Mouse (Mus musculus): ENCODE measurements around the gene Elk4. TPM values are rescaled to one million over a fixed set of nuclear protein-coding genes. Genes with fewer than 3 reads are reported as not detected.

The Elk4 gene
- polyA plus RNA-seq, 1 experiment from 2014 or later: 28.6 TPM

GRCm38 (mm10) chr1:132006721-132007120, 686 bp upstream of the Elk4 start:
- H3K4me1 ChIP-seq: peaks cover 33% of the 10 kb centered on the region
- H3K4me2 ChIP-seq: peak overlapping the region; percentile 60
- 16% methylated on average over 5 of the region's 5 CpGs for WGBS
- no peaks in the 10 kb centered on the region for H3K9me3 ChIP-seq
- H3K27ac ChIP-seq: peak overlapping the region; percentile 100
- peak overlapping the region; percentile 94; the same call in 1 of the 2 replicates for H3K9ac ChIP-seq
- no peaks in the 10 kb centered on the region for H3K27me3 ChIP-seq
- H3K4me3 ChIP-seq: peak overlapping the region; percentile 85
- H3K36me3 ChIP-seq: no peaks in the 10 kb centered on the region
- no peak for ATAC-seq (ENCODE audit: borderline replicate concordance, extremely low read depth, low FRiP score, low TSS enrichment)

- Histone ChIP-seq H3K4me3 (peak overlapping the region; percentile 85), H3K4me1 (peaks cover 36% of the 10 kb centered on the region)
Observed at GRCm38 (mm10) chr1:132007828-132008827, 721 bp downstream of the Elk4 start.

GRCm38 (mm10) chr1:132008881-132009644, 1.7 kb downstream of the Elk4 start:
- H3K27me3 ChIP-seq: no peaks in the 10 kb centered on the region
- H3K9me3 ChIP-seq: no peaks in the 10 kb centered on the region
- H3K27ac ChIP-seq: 0 out of 2 replicates have a peak overlapping the region, but pooled peaks have one; percentile 100
- H3K9ac ChIP-seq: peak overlapping the region; percentile 94
- H3K4me1 ChIP-seq: peaks cover 36% of the 10 kb centered on the region
- no peak for ATAC-seq (ENCODE audit: borderline replicate concordance, extremely low read depth, low FRiP score, low TSS enrichment)
- H3K36me3 ChIP-seq: no peaks in the 10 kb centered on the region
- 30% methylated on average over 8 of the region's 8 CpGs for WGBS
- peak overlapping the region; percentile 60 for H3K4me2 ChIP-seq
- H3K4me3 ChIP-seq: peak overlapping the region; percentile 85

More at GRCm38 (mm10) chr1:132007828-132008827, 721 bp downstream of the Elk4 start:
- Histone ChIP-seq H3K9ac (peak overlapping the region; percentile 94), H3K36me3 (no peaks in the 10 kb centered on the region), H3K27ac (peak overlapping the region; percentile 100), H3K9me3 (no peaks in the 10 kb centered on the region), H3K27me3 (no peaks in the 10 kb centered on the region), H3K4me2 (peak overlapping the region; percentile 60)
- peak; percentile 93 for ATAC-seq (ENCODE audit: borderline replicate concordance, extremely low read depth, low FRiP score, low TSS enrichment)
- WGBS: under 1% methylated on average over 69 of the region's 72 CpGs

- WGBS: 74% methylated on average over 17 of the region's 17 CpGs
- Histone ChIP-seq H3K4me2 (peak overlapping the region; percentile 13; the same call in 1 of the 2 replicates), H3K9ac (no peak overlapping the region), H3K9me3 (no peaks in the 10 kb centered on the region), H3K4me3 (no peak overlapping the region), H3K27me3 (no peaks in the 10 kb centered on the region), H3K27ac (peak overlapping the region; percentile 24; the same call in 1 of the 2 replicates), H3K36me3 (peaks cover 15% of the 10 kb centered on the region), H3K4me1 (peaks cover 35% of the 10 kb centered on the region)
- no peak for ATAC-seq (ENCODE audit: borderline replicate concordance, extremely low read depth, low FRiP score, low TSS enrichment)
Observed at GRCm38 (mm10) chr1:132010632-132011501, 3.5 kb downstream of the Elk4 start.

GRCm38 (mm10) chr1:132011785-132012184, 4.4 kb downstream of the Elk4 start:
- Histone ChIP-seq H3K9me3 (no peaks in the 10 kb centered on the region), H3K27ac (no peak overlapping the region), H3K4me2 (no peak overlapping the region), H3K36me3 (peaks cover 19% of the 10 kb centered on the region), H3K4me3 (no peak overlapping the region), H3K9ac (no peak overlapping the region), H3K4me1 (peaks cover 27% of the 10 kb centered on the region), H3K27me3 (no peaks in the 10 kb centered on the region)
- 82% methylated on average over 2 of the region's 2 CpGs for WGBS
- ATAC-seq (ENCODE audit: borderline replicate concordance, extremely low read depth, low FRiP score, low TSS enrichment): no peak

- no peak for ATAC-seq (ENCODE audit: borderline replicate concordance, extremely low read depth, low FRiP score, low TSS enrichment)
- Histone ChIP-seq H3K36me3 (peaks cover 26% of the 10 kb centered on the region), H3K4me1 (peaks cover 25% of the 10 kb centered on the region), H3K4me2 (no peak overlapping the region), H3K4me3 (no peak overlapping the region), H3K9ac (no peak overlapping the region), H3K27me3 (no peaks in the 10 kb centered on the region), H3K9me3 (no peaks in the 10 kb centered on the region), H3K27ac (no peak overlapping the region)
- WGBS: 79% methylated on average over 8 of the region's 8 CpGs
Observed at GRCm38 (mm10) chr1:132012861-132013260, 5.5 kb downstream of the Elk4 start.

- 93% methylated on average over 1 of the region's 1 CpGs for WGBS
Observed at GRCm38 (mm10) chr1:132014800-132015199, 7.4 kb downstream of the Elk4 start.

GRCm38 (mm10) chr1:132016691-132017090, 9.3 kb downstream of the Elk4 start:
- Histone ChIP-seq H3K36me3 (peaks cover 59% of the 10 kb centered on the region), H3K27ac (no peak overlapping the region), H3K4me1 (0 out of 2 replicates have a peak, but pooled peaks cover 3% of the 10 kb centered on the region), H3K4me3 (no peak overlapping the region), H3K9ac (no peak overlapping the region), H3K4me2 (no peak overlapping the region), H3K27me3 (no peaks in the 10 kb centered on the region), H3K9me3 (no peaks in the 10 kb centered on the region)
- 88% methylated on average over 1 of the region's 1 CpGs for WGBS
- no peak for ATAC-seq (ENCODE audit: borderline replicate concordance, extremely low read depth, low FRiP score, low TSS enrichment)

More at GRCm38 (mm10) chr1:132014800-132015199, 7.4 kb downstream of the Elk4 start:
- Histone ChIP-seq H3K27me3 (no peaks in the 10 kb centered on the region), H3K27ac (no peak overlapping the region), H3K36me3 (peaks cover 44% of the 10 kb centered on the region), H3K9me3 (no peaks in the 10 kb centered on the region), H3K4me3 (no peak overlapping the region), H3K9ac (no peak overlapping the region), H3K4me1 (peaks cover 15% of the 10 kb centered on the region), H3K4me2 (no peak overlapping the region)
- ATAC-seq (ENCODE audit: borderline replicate concordance, extremely low read depth, low FRiP score, low TSS enrichment): no peak

- Histone ChIP-seq H3K4me1 (no peaks in the 10 kb centered on the region), H3K4me2 (no peak overlapping the region), H3K9ac (no peak overlapping the region), H3K36me3 (peaks cover 84% of the 10 kb centered on the region), H3K27ac (no peak overlapping the region), H3K9me3 (no peaks in the 10 kb centered on the region), H3K27me3 (no peaks in the 10 kb centered on the region), H3K4me3 (no peak overlapping the region)
- 75% methylated on average over 7 of the region's 7 CpGs for WGBS
- no peak for ATAC-seq (ENCODE audit: borderline replicate concordance, extremely low read depth, low FRiP score, low TSS enrichment)
Observed at GRCm38 (mm10) chr1:132019876-132020275, 12.5 kb downstream of the Elk4 start.

GRCm38 (mm10) chr1:132022107-132022506, 14.7 kb downstream of the Elk4 start:
- no peaks in the 10 kb centered on the region for H3K9me3 ChIP-seq
- H3K4me1 ChIP-seq: no peaks in the 10 kb centered on the region
- no peaks in the 10 kb centered on the region for H3K27me3 ChIP-seq
- no peak overlapping the region for H3K9ac ChIP-seq
- peaks cover 83% of the 10 kb centered on the region for H3K36me3 ChIP-seq
- 74% methylated on average over 3 of the region's 3 CpGs for WGBS
- H3K4me3 ChIP-seq: no peak overlapping the region
- no peak overlapping the region for H3K4me2 ChIP-seq
- H3K27ac ChIP-seq: no peak overlapping the region
- ATAC-seq (ENCODE audit: borderline replicate concordance, extremely low read depth, low FRiP score, low TSS enrichment): no peak

Data from lung, embryonic 15.5 days (tissue).